ENCODE assay signal across 10 mouse cellular contexts in the genomic region with DNA sequence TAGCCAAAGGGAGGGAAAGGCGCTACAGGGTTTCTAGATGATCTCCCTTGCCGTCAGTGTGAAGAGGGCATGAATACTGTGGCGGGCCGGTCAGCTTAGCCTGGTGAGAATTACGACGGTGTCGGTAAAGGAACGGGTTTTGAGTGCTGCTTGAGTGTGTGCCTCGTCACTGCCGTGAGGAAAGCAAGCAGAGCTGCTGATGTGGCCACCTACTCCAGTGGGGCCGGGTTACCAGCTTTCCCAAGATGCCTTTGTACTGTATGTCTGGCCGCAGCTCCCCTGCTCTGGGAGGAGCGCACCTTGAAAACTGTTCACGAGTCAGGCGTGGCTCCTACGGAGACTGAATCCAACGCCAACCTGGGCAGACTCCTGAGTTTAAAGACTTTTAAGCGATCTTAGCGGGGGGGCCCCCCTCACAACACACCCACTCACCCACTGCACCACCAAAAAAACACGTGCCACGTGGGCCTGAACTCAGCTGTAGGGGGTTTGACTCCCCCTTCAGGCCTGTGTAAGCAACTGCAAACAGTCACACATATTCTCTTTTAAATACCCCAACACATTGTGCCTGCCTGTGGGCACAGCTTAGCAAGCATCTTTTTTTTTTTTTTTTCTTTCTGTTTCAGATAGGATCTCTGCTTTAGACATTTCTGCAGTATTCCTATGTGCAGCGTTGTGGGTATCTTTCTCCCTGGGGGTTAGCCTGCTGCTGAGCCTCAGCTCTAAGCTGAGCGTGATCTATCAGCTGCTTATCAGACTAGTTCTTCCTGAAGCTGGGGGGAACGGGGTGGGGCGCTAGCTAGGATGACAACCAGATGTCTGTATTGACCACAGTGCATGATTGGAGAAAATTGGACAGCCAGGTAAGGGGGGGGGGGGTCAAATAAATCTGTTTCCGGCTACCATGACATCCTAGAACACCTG. TPM values are rescaled to one million over a fixed set of nuclear protein-coding genes. Genes with fewer than 3 reads are reported as not detected.
DNase-seq lines count a peak whose midpoint lies in the region; ATAC-seq and TF ChIP-seq lines count a peak whose summit lies in the region.
"Had no signal": no experiment of that assay in that cellular context is flagged by ENCODE, and none has a peak within 500 bp of the region (broad histone marks: within the 10 kb centered on the region; RNA-seq: fewer than 3 reads in every experiment).

No protein-coding gene starts in this region.

- H3K27me3 ChIP-seq in kidney, postnatal 0 days (ENCODE audit: insufficient read depth, low read length) = no peaks in the 10 kb centered on the region
- H3K27me3 ChIP-seq in midbrain, embryonic 15.5 days (replicated peaks) = no peaks in the 10 kb centered on the region

- no peak overlapping the region for H3K9ac ChIP-seq in kidney, postnatal 0 days (ENCODE audit: low read depth, low read length)
- no peak overlapping the region for H3K9ac ChIP-seq in midbrain, embryonic 15.5 days

- H3K27ac ChIP-seq in kidney, postnatal 0 days = no peak overlapping the region
- H3K27ac ChIP-seq in midbrain, embryonic 15.5 days = no peak overlapping the region

- peak; percentile 55 for TF ChIP-seq CTCF in kidney, postnatal 0 days (IDR thresholded peaks at IDR 0.05; ENCODE audit: low read depth)

- 67% methylated on average over 26 of the region's 26 CpGs for WGBS in kidney, postnatal 0 days
- WGBS in midbrain, embryonic 15.5 days = 68% methylated on average over 26 of the region's 26 CpGs

- H3K4me2 ChIP-seq in kidney, postnatal 0 days (ENCODE audit: low read length) = peak overlapping the region; percentile 29; the same call in 1 of the 2 replicates
- H3K4me2 ChIP-seq in midbrain, embryonic 15.5 days = no peak overlapping the region

- H3K9me3 ChIP-seq in kidney, postnatal 0 days (replicated peaks; ENCODE audit: low read length) = no peaks in the 10 kb centered on the region
- H3K9me3 ChIP-seq in midbrain, embryonic 15.5 days = no peaks in the 10 kb centered on the region

- DNase-seq in kidney, postnatal 0 days (ENCODE audit: low spot score) = no peak
- no peak for DNase-seq in kidney, adult 8-10 months
- DNase-seq in 416B (ENCODE audit: low read depth) (peak; percentile 35), ES-CJ7 (ENCODE audit: low read depth, low spot score) (peak; percentile 64)
- DNase-seq in induced T-regulatory cell, adult 2 months (ENCODE audit: low read depth) = peak; percentile 43
- no peak for DNase-seq in B cell, adult 2 months
- DNase-seq: gastrocnemius, postnatal 36 days; right cerebral cortex, postnatal 14 days; thymus, postnatal 25 days had no signal

- H3K4me3 ChIP-seq in kidney, postnatal 0 days (replicated peaks; ENCODE audit: low read depth, low read length) = no peak overlapping the region
- no peak overlapping the region for H3K4me3 ChIP-seq in midbrain, embryonic 15.5 days

- H3K4me1 ChIP-seq in kidney, postnatal 0 days (replicated peaks; ENCODE audit: insufficient read depth, low read length) = 0 out of 2 replicates have a peak, but pooled peaks cover 7% of the 10 kb centered on the region
- 0 out of 2 replicates have a peak, but pooled peaks cover 9% of the 10 kb centered on the region for H3K4me1 ChIP-seq in midbrain, embryonic 15.5 days

- ATAC-seq in kidney, postnatal 0 days (replicated peaks; ENCODE audit: low FRiP score, low read depth) = no peak
- ATAC-seq in midbrain, embryonic 15.5 days (replicated peaks) = no peak

- H3K36me3 ChIP-seq in kidney, postnatal 0 days (ENCODE audit: insufficient read depth, low read length) = peaks cover 17% of the 10 kb centered on the region; the same call in 1 of the 2 replicates
- no peaks in the 10 kb centered on the region for H3K36me3 ChIP-seq in midbrain, embryonic 15.5 days (replicated peaks)

RNA-seq across cellular contexts. Expression of a gene that starts 10.6 kb away (rescaled TPM):
- polyA plus RNA-seq in kidney, postnatal 0 days (2015; fragmentation: Nextera tagmentation; extraction: Ambion mirVana) = 170 and 178 TPM in 2 replicates
- polyA plus RNA-seq in midbrain, embryonic 15.5 days (2015; fragmentation: Nextera tagmentation; extraction: Ambion mirVana) = 16.4 and 20.5 TPM in 2 replicates

RNA-seq across cellular contexts. Expression of a gene that starts 14.7 kb away (rescaled TPM):
- 0.26 and 0.82 TPM in 2 replicates for polyA plus RNA-seq in kidney, postnatal 0 days (2015; fragmentation: Nextera tagmentation; extraction: Ambion mirVana)
- 5.7 and 10.3 TPM in 2 replicates for polyA plus RNA-seq in midbrain, embryonic 15.5 days (2015; fragmentation: Nextera tagmentation; extraction: Ambion mirVana)

RNA-seq across cellular contexts. Expression of a gene that starts 34.1 kb away (rescaled TPM):
- polyA plus RNA-seq in kidney, postnatal 0 days (2015; fragmentation: Nextera tagmentation; extraction: Ambion mirVana) = 11.4 and 11.5 TPM in 2 replicates
- 4.9 and 6.6 TPM in 2 replicates for polyA plus RNA-seq in midbrain, embryonic 15.5 days (2015; fragmentation: Nextera tagmentation; extraction: Ambion mirVana)

RNA-seq across cellular contexts. Expression of a gene that starts 47.4 kb away (rescaled TPM):
- polyA plus RNA-seq in kidney, postnatal 0 days (2015; fragmentation: Nextera tagmentation; extraction: Ambion mirVana) = 1.3 TPM in 2 replicates
- 12.4 and 15.3 TPM in 2 replicates for polyA plus RNA-seq in midbrain, embryonic 15.5 days (2015; fragmentation: Nextera tagmentation; extraction: Ambion mirVana)

RNA-seq across cellular contexts. Expression of a gene that starts 52.7 kb away (rescaled TPM):
- polyA plus RNA-seq in kidney, postnatal 0 days (2015; fragmentation: Nextera tagmentation; extraction: Ambion mirVana) = 8.8 TPM in 2 replicates
- 2.0 and 2.1 TPM in 2 replicates for polyA plus RNA-seq in midbrain, embryonic 15.5 days (2015; fragmentation: Nextera tagmentation; extraction: Ambion mirVana)

Comparison
In these comparisons a context has a peak if more than half of its experiments do, and no peak if none do; other contexts are left out.
1. DNase-seq: peak in 416B (single experiment), ES-CJ7 (single experiment) and induced T-regulatory cell, adult 2 months (single experiment); none in kidney, postnatal 0 days (single experiment), kidney, adult 8-10 months (0 of 2) and B cell, adult 2 months (0 of 2).